Mouse (Mus musculus) left cerebral cortex, postnatal 10 days (tissue): Measurements from ENCODE around the gene Vav2. TPM values are rescaled to one million over a fixed set of nuclear protein-coding genes. Genes with fewer than 3 reads are reported as not detected.

Experiments used
- DNase-seq, 2 experiments: peaks; one replicate each; pipeline ENCODE4 v3.0.0; 2021 to 2022; ENCODE audit warnings: low spot score in 2 of 2, mixed read lengths in 1 of 2; ENCODE audit errors: extremely low spot score in 1 of 2
- intact Hi-C: fragments of 180-260 bp; cut with DNase I; formaldehyde crosslinking; loops from one replicate; pipeline ENCODE4 v1.15.1; 2025
- total RNA-seq, 2 experiments: library from RNA; stranded (reverse); gene quantifications; 2 replicates each; pipeline ENCODE4 v1.2.3; 2021

Vav2 gene
- total RNA-seq, 2 experiments from 2014 or later, result 26.1 to 29.0 TPM

DNA sequence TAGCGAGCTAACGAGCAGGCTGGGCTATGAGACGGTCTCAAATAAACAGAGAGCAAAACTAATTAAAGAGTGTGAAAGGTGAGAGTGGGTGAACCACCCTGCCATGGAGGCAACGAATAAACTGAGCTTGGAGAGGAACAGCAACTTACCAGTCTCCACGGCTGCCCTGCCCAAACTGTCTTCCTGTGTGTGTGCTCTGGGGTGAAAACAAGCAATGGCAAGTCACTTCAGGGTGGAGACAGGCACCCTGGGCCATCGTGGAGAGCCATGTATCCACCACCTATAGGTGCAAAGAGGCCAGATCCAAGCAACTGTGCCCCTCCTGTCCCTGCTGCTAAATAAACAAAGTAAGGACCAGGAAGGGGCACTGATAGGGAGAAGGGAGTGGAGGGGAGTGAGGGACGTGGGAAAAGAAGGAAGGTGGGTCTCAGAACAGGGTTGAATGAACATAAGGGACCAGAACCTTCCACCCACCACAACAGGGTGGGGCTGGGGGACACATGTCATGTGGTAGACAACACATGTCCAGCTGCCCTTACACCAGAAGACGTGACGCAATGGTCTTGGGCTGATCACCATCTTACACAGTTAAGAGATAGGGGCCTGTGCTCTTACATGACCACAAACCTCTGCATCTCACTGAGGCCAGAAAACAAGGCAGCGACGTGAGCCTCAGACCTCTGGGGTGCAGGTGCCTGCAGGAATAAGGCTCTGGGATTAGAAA, 11.6 kb downstream of the Vav2 start:
- intact Hi-C loops, result no loop called here
- no peak for DNase-seq

DNA sequence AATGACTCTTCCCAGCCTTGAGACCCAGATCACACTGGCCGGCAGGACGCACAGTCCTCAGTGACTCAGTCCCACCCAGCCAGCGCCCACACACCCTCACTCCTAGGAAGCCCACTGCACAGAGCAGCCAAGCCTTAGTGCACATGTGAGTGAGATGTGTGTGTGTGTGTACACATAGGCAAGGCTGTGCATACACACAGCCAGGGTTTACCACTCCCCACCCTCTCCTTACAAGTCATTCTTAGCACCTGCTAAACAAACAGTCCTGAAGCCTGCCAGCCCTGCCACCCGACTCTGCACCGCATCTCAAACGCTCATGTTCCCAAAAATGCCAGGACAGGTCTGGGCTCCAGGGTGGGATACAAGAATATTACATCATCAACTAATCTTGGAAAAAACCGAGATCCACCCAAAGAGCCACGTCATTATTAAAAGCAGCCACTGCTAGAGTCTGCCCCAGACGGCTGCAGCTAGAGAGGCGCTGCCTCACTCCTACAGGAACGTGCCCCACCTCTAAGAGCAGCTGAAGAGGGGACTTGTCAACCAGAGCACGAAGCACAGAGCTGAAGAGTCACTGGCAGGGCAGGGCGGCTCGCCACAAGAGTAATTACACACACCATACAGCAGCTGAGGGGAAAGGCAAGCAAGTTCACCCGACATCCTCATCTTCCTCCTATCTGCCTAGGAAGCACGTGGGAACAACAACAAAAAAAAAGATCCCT, 12.7 kb downstream of the Vav2 start:
- DNase-seq, result no peak
- intact Hi-C loops, result no loop called here

DNA sequence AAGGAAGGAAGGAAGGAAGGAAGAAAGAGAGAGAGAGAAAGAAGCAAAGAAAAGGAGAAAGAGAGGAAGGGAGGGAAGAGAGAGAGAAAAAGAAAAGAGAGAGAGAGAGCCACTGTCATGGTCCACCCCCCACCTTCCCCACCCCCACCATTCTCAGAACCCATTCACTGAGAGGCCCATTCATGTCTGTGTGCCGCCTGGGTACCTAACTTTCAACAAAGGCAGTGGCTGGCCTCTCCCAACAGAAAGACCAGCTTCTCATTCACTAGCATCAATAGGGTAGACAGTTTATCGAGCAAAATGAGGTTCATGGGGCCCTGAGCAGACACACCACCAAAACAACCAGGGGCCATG, 13.3 kb downstream of the Vav2 start:
- intact Hi-C loops, result no loop called here
- DNase-seq, result no peak

DNA sequence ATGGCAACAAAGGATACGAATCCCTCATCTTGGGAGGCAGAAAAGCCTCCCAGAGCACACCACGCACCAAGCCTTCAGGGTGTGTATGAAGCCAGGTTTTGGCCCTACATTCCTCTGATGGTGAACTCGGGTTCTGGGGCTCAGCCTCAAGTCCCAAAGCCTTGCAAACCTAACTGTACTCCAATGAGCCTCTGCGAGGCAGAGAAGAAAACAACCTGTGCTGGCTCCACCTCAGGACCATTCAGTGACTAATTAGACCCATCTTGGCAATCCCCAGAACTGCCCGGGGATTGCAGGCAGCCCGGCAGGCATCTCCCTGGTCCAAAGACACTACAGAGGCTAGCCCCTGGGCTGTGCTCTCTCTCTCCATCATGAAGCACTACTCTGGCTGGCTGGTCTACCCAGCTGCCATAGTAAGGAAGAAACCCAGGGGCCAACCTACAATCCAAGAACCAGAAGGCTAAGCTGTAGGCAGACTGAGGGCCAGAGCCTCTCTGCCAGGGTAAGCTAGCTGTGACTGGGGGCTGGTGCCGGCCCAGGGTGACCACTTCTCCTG, 14.5 kb downstream of the Vav2 start:
- intact Hi-C loops, result no loop called here
- no peak for DNase-seq

DNA sequence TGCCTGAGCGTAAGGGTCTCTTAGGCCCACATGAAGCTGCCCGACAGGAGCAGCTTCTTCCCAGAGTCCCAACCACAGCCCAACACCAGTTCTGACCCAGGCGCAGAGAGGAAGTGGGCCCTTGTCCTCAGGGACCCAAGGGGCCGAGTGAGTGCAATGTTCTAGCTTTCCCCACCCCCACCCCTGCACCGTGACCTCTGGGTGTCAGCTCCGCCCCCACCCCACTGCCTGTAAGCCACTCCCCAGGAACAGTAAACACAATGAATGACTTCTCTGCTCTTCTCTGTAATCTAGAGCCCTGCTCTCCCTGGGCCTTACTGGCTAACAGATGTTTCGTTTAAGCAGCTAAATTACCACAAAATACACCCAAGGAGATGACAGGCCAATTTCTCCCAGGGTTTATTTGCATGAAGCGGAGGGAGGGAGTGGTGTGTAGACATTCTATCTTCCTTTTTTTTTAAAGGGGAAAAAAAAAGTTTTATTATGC, 15.1 kb downstream of the Vav2 start:
- intact Hi-C loops, result no loop called here

DNA sequence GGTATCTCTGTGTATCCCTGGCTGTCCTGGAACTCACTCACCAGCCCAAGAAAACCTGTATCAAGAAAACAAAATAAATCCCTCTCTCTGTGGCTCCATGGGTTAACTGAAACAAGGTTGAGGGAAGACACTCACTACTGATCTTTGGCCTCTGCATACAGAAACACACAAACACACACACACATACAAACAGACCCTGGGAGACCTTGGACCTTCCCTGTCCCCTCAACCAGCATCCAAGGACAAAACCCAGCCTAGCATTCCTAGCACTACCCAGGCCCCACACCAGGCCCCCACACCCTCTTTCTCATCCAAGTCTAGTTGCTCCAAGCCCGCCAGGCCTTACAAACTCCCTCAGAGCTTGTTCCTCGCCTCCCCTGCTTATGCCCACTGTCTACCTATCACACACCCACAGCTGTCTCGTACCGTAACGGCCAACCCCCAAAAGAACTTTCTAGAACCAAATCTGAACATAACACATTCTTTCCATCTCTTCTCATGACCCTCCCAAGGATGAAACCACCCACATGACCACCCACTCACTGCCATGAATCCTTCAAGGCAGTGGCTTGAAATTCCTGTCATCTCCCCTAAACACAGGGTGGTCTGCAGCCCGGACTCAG, 16.2 kb downstream of the Vav2 start:
- DNase-seq, result no peak
- intact Hi-C loops, result no loop called here

More for the DNA sequence above, 15.1 kb downstream of the Vav2 start:
- DNase-seq, result no peak

DNA sequence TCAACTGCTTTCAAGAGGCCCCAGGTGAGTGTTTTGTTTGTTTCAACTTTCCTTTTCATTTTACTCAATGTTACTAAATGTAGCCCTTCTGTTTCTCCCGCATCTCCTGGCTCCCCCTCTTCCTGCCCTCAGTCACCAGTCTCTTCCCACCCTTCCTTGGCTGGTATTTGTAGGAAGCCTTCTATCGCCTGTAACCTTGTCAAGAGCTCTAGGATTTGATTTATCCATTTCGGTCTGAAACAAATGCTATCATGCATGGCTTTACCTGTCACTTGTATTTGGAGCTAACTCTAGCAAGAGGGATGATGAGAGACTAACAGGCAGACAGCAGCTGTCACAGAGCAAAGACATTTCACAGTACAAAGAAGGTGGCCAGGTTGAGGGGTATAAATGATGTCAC, 18.6 kb downstream of the Vav2 start:
- DNase-seq, result no peak
- intact Hi-C loops, result no loop called here

DNA sequence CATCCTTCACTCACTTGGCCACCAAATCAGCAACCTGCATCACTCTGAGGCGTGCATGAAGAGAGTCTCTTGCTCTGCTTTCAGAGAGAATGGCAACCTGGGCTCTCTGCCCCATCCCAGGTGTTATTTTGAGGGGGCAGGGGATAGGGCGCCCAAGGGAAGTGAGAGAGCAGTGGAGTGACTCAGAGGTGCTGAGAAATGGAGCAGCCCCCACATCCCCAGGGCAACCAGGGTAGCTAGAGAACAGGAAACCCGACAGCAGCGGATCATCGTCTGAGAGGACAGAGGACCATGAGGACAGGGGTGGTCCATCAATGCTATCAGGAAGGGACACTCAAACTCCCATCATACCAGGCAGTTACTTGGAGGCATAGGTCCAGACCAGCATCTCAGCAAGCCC, 19.9 kb downstream of the Vav2 start:
- DNase-seq, result no peak
- intact Hi-C loops, result no loop called here

DNA sequence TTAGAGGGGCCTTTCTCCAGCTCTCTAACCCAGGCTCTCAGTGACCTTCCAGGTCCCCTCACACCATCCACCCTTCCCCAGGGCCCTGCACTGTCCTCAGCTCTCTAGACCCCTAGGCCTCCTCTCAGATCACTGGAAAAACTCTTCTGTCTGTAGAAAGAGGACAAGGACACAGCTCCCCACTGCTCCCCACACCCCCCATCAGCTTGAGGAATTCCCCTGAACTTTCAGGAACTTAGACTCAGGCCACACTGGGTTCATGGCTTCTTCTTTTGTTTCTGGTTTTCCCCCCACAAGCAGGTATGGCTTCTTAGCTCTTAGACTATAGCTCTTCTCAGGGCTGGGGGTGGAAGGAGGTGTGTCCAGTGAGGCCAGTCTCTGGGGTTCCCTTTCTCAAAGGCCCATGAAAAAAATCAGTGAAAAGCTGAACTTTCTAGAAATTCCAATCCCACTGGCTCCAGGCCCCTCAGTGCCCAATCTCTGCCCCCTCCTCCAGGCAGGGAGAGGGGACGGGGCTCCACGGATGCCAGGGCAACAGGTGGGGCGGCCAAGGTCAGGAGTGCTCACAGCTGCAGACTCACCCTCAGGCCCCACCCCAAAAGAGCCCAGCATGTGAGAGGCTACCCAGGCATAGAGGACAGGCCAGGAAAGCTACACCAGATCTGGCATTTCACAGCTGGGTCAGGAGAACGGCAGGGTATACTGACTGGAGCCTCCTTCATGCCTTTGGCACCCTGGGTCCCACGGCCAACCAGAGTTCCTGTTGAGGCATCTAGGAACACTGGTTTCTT, 21.5 kb downstream of the Vav2 start:
- no peak for DNase-seq
- intact Hi-C loops, result no loop called here

DNA sequence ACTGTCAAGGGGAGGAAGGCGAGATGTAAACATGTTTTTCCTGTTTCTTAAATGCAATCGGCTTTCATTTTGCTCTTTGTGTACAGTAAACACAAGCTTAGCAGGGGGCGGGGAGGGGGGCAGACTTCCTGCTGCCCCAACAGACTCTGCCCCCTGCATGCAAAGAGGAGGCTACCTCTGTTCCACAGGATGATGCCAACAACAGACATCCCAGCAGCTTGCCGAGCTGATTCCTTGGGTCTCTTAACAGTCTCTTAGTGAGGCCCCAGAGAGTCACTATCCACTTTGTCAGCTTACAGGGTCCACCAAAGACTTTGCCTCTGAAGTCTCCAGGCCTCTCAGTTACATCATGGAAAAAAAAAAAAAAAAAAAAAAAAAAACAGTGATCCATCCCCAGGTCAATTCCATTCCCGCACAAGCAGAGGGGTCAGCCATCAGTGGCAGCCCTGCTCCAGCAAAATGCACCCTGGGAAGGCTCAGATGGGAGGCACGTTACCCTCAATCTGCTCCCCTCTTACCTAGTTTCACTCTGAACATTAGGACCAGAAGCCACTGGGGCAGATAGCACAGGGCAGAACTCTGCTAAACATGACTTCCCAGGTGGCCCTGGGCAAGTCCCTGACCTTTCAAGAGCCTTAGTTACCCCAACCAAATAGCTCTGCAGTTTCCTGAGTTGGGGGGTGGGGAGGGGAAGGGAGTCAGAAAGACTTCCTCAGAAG, 22.3 kb downstream of the Vav2 start:
- no peak for DNase-seq
- intact Hi-C loops, result no loop called here

DNA sequence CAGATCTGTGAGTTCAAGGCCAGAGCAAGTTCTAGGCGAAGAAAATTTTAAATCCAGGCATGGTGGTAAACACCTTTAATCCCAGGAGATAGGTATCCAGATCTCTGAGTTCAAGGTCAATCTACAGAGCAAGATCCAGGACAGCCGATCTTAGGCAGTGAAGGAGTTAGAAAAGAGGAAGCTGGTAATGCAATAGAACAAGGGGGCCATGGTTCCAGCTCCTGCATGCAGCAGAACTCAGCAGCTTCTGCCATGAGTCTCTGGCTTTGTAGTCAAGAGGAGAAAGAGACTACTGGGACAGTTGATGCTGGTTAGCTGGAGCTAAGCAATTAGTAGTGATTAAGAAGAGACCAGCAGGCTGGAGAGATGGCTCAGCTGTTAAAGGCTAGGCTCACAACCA, 25.3 kb downstream of the Vav2 start:
- DNase-seq, result no peak
- intact Hi-C loops, result no loop called here

DNA sequence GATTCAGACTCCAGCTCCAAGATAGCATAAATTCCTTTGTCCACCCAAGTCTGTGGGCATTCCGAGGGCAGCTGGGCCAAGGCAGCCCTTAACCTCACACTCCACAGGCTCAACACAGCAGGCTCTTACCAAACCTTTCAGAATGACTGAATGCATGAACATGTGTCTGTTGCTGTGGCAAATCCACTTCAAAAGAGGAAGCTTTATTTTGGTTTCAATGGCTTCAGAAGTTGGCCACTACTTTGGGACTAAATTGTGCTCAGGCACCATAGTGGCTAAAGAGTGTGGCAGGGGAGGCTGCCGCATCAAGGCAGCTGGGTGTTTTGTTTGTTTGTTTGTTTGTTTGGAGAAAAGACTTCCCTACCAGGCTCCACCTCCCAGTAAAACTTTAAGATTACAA, 26.8 kb downstream of the Vav2 start:
- no peak for DNase-seq
- intact Hi-C loops, result no loop called here

DNA sequence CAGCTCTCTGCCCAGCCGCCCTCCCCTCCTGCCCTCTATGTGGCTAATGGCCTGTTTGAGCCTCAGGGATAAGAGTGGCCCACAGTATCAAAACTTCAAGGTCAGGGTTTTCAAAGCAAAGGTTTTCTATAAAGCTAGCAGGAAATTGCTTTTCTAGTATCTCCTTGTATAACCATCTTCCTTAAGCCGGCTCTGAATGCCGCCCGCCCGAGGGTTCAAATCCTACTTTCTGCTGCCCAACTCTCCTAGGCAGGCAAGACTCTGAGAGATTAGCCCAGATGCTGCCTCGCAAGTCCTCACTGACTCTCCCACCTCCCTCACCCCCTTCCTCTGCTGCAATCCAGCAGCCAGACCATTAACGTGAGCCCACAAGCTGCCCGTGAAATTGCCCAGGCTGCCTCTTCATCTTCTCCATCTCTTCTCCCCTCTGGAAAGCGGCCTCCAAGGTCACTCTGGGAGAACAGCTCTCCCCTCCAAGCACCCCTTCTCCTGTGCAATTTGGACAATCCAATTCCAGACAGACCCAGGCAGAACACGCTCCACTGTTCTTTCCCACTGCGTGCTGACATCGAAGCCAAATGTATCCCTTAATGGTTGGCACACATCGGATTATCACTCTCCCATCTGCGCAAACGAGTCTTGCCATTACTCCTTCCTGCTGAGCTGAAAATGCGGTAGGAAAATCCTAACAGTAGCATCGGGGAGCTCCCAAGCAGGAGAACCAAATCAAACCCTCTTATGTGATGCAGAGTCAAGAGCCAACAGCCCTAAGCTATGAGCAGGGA, 30.0 kb downstream of the Vav2 start:
- intact Hi-C loops, result no loop called here
- no peak for DNase-seq

DNA sequence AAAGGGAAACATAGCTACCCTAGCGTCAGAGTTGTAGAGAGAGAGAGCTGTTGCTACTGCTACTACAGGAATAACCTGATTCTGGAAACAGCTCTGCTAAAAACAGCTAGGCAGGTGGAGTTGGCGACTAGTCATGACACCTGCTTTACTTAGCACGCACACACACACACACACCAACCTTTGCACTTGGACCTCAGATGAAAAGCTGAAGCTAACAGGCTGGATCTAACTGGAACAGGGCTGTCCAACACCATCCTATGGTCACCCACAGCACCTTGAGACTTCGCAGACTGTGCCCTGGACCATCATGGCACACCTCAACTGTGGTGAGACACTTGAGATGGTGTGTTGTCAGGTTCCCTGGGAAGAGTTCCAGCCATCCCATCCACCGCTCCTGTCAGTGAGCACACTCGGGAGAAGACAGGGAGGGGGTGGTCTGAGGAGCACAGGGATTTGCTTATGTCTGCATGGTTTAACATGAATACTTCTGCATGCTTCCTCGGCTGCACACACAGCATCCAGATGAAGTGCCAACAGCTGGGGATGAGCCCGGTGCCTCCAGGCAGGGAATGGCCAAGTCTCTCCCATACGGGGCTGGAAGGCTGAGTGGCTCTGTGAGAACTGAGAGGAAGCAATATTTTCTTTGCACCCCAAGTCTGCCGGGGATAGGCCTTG, 32.5 kb downstream of the Vav2 start:
- no peak for DNase-seq
- intact Hi-C loops, result no loop called here

DNA sequence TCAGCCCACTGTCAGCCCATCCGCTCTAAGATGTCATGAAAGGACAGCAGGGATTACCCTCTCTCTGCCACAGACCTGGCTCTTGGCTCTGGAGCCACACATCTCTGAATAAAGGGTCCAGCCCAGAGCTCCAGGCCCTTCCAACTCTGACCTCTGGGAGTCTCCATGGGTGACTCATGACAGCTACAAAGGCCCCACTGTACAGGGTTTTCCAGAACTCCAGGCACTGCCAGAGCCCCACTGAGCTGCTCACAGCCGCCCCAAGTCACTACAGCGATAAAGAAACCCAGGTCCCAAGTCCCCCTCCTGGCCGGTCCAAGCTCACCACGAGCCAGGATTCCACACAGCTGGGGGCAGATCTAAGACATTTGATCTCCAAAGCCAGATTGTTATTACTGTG, 34.6 kb downstream of the Vav2 start:
- no peak for DNase-seq
- intact Hi-C loops, result no loop called here

DNA sequence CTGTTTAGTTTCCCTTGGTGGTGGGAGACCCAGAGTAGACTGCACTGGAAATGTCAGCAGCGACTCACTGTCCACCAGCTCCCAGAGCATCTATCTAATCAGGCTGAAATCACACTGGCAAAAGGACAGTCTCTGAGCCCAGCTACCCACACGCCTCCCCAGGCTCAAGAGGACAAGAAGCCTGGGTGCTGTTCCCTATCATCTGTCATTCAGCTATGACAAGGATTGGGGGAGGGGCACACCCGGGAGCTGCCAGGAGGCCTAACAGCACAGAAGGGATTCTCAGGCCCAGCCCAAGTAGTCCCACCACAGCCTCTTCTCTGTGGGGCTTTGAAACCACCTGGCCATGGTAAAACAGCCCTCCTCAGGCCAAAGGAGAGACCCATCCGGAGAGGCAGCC, 36.1 kb downstream of the Vav2 start:
- intact Hi-C loops, result no loop called here
- no peak for DNase-seq

DNA sequence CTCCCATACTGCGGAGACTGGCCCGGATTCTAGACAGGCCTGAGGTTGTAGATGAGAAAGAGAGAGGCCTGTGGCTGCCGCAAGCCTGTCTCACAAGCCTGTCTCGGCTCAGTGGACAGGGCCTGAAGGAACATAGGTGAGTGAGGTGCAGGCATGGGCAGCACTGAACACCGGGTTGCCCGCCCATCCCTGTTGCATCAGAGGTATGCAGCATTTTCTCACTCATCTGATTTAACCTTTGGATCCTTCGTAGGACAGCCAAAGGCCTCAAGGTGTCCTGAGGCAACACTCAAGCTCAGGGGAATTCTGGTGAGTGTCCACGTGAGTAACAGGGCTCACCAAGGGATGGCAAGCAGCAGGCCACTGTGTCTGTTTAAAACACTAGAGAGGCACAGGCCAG, 36.5 kb downstream of the Vav2 start:
- intact Hi-C loops, result no loop called here
- DNase-seq, result no peak
